Mouse (Mus musculus): ENCODE measurements at regions not wholly inside any gene's neighbourhood (a gene's known extent, or its start where the extent isn't known, plus 50 kb on each side); places are given as distances from the start of the nearest gene placed in this dataset.

- DNase-seq: no peak
- intact Hi-C loops (cut with DNase I): no loop called here
Measured at GRCm38 (mm10) chr4:38749281-38749680, 700.8 kb upstream of the 1700009N14Rik start.

- intact Hi-C loops (cut with DNase I): no loop called here
- DNase-seq: no peak
Measured at GRCm38 (mm10) chr4:38785016-38785415, 665.1 kb upstream of the 1700009N14Rik start.

DNA sequence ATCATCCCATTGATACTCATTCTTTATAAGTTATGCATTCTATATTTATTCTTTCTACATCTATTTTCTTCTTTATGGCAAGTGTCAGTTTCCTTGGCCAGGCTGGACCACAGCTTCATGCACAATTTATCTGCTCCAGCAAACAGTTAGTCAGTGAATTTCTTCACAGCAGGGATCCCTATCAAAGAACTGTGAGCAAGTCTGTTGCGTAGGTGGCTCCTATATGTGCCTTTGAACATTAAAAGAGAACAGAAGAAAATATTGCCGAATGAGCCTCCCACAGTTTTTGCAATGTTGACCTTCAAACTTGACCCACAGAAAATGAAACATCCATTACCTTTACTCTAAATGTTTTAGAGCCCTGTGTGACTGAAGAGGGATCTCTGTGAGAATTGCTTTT is 625.0 kb upstream of the 1700009N14Rik start:
- no peak for DNase-seq
- intact Hi-C loops (cut with DNase I): no loop called here

GRCm38 (mm10) chr4:38848261-38848660 is 601.8 kb upstream of the 1700009N14Rik start:
- no peak for DNase-seq
- intact Hi-C loops (cut with DNase I): no loop called here

GRCm38 (mm10) chr4:38854349-38854748 is 595.7 kb upstream of the 1700009N14Rik start:
- intact Hi-C loops (cut with DNase I): no loop called here

DNA sequence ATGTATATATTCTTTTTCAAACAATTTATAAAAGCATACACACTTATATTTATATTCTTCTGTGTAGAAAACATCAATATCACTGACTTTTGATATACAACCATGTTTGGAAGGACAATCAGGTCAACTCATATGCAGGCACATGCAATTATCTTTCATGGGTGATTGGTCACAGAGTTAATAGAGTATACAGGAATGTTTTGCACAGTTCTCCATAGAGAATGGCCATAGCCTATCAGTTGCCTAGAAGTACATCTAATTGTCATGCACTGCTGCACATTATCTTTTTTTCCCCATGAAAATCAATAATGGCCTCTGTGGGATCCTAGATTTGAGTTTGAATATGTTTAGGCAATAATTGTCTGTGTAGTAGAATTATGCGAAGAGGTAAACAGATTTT is 549.5 kb upstream of the 1700009N14Rik start:
- DNase-seq: no peak
- intact Hi-C loops (cut with DNase I): no loop called here

More at GRCm38 (mm10) chr4:38854349-38854748, 595.7 kb upstream of the 1700009N14Rik start:
- DNase-seq: no peak

DNA sequence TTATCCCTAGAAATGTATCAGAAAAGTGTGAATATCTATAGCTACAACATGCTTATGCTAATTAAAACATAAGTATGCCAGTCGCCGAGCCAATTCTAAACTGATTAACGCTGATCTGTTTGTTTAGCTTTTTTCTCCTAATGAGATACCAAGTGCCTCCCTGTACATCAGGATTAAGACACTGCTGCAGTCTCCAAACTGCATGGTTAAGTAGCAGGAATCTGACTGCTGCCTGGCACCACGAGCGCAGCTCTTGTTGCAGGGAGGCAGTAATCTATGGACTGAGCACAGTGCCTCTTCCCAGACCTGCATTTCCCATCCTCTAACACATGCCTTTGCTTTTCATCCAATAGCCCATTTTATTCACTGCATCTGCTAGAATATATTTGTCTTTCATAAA is 523.3 kb upstream of the 1700009N14Rik start:
- intact Hi-C loops (cut with DNase I): no loop called here
- no peak for DNase-seq

DNA sequence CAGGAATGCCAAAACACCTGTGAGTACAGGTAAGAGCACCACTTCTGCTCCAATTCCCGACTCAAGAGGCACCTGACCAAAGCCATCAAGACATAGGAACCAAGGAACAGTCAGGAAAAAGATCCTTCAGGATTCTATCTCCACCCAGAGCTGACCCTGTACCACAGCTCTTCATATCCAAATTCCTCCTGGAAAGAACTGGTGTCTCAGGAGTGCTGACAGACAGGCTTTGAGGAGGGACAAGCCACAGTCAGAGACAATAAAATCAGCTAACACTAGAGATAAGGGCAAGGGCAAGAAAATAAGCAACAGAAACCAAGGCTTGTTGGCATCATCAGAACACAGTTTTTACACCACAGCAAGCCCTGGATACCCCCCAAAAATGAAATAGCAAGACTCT is 496.5 kb upstream of the 1700009N14Rik start:
- intact Hi-C loops (cut with DNase I): no loop called here
- no peak for DNase-seq

DNA sequence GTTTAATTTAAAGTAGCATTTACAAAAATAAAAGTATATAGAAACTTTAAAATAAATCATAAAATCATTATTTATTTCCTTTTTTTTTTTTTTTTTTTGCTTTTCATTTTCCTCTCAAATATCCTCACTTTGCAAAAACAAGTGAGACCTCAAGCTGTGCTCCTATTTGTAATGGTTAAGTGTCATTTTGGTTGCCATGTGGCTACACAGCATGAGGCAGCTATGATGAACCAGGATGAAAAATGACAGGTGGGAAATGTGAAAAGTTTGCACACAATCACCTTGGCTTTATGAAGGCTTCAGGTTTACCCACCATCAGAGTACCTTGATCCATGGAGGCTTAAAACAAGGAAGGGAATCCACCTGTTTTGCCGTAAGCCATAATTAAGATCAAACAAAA is 454.9 kb upstream of the 1700009N14Rik start:
- peak; percentile 4 for DNase-seq
- intact Hi-C loops (cut with DNase I): no loop called here

Measured in left cerebral cortex, postnatal 4 days (tissue).